ENCODE assay signal across 26 mouse cellular contexts in genomic region chr4:80917812-80918211, GRCm38 (mm10). TPM values are rescaled to one million over a fixed set of nuclear protein-coding genes. Genes with fewer than 3 reads are reported as not detected.
DNase-seq lines count a peak whose midpoint lies in the region; ATAC-seq and TF ChIP-seq lines count a peak whose summit lies in the region.
"Had no signal": no experiment of that assay in that cellular context is flagged by ENCODE, and none has a peak within 500 bp of the region (broad histone marks: within the 10 kb centered on the region; RNA-seq: fewer than 3 reads in every experiment).

No protein-coding gene starts in this region.

- H3K4me3 ChIP-seq in liver, adult 2 months (ENCODE audit: insufficient read depth, low read depth, low read length), result no peak overlapping the region
- H3K4me3 ChIP-seq in liver, embryonic 11.5 days (ENCODE audit: low read depth, low read length), result no peak overlapping the region
- no peak overlapping the region for H3K4me3 ChIP-seq in C2C12 (ENCODE audit: insufficient read depth, poor library complexity, severe bottlenecking)
- no peak overlapping the region for H3K4me3 ChIP-seq in cortical plate, adult 2 months (ENCODE audit: insufficient read depth, low read length)
- no peak overlapping the region for H3K4me3 ChIP-seq in olfactory bulb, adult 2 months (ENCODE audit: insufficient read depth, low read depth, low read length)
- H3K4me3 ChIP-seq: forebrain, embryonic 13.5 days; heart, embryonic 12.5 days; heart, embryonic 15.5 days; hindbrain, embryonic 10.5 days; hindbrain, embryonic 13.5 days had no signal

- H3K9me3 ChIP-seq in liver, embryonic 11.5 days (ENCODE audit: control insufficient read depth, low read length), result no peaks in the 10 kb centered on the region
- H3K9me3 ChIP-seq: forebrain, embryonic 13.5 days; heart, embryonic 12.5 days; heart, embryonic 15.5 days; hindbrain, embryonic 10.5 days; hindbrain, embryonic 13.5 days had no signal

- H3K27ac ChIP-seq in liver, adult 2 months (replicated peaks; ENCODE audit: insufficient read depth, low read depth, low read length), result peak overlapping the region; percentile 40; the same call in 1 of the 2 replicates
- no peak overlapping the region for H3K27ac ChIP-seq in liver, embryonic 11.5 days (ENCODE audit: low read depth, low read length)
- peak overlapping the region; percentile 77; the same call in 1 of the 2 replicates for H3K27ac ChIP-seq in cortical plate, adult 2 months (ENCODE audit: insufficient read depth, low read length)
- 0 out of 2 replicates have a peak overlapping the region, but pooled peaks have one; percentile 51 for H3K27ac ChIP-seq in olfactory bulb, adult 2 months (ENCODE audit: insufficient read depth, low read depth, low read length)
- H3K27ac ChIP-seq: forebrain, embryonic 13.5 days; heart, embryonic 15.5 days; hindbrain, embryonic 10.5 days; hindbrain, embryonic 13.5 days had no signal

- DNase-seq in liver, adult 2 months (ENCODE audit: extremely low read depth, low read depth, low spot score), result no peak
- no peak for DNase-seq in liver, embryonic 11.5 days (ENCODE audit: low spot score)
- DNase-seq in thymus, postnatal 10 days (ENCODE audit: low spot score in 2 of 2), result no peak
- DNase-seq in adrenal gland, postnatal 14 days, result no peak
- DNase-seq: adrenal gland, postnatal 10 days; cerebellum, adult 11-12 months; cerebellum, adult 8-10 months; cerebellum, postnatal 10 days; cerebellum, postnatal 36 days; gastrocnemius, postnatal 25 days; heart, postnatal 10 days; heart, postnatal 36 days had no signal

- H3K79me3 ChIP-seq in C2C12 (ENCODE audit: low read depth), result peaks cover 84% of the 10 kb centered on the region

- peaks cover 25% of the 10 kb centered on the region for H3K79me2 ChIP-seq in liver, adult 2 months (ENCODE audit: control insufficient read depth, insufficient read depth, low read length)
- H3K79me2 ChIP-seq in C2C12 (ENCODE audit: control insufficient read depth, insufficient read depth), result peaks cover 99% of the 10 kb centered on the region

- WGBS in liver, adult 2 months, result 78% methylated on average over 3 of the region's 3 CpGs
- WGBS in liver, embryonic 11.5 days, result 75% methylated on average over 3 of the region's 3 CpGs
- 78% methylated on average over 3 of the region's 3 CpGs for WGBS in olfactory bulb, adult 2 months

- no peak overlapping the region for H3K9ac ChIP-seq in liver, adult 2 months (ENCODE audit: low read depth, low read length)
- H3K9ac ChIP-seq in liver, embryonic 11.5 days (ENCODE audit: low read depth, low read length), result no peak overlapping the region
- H3K9ac ChIP-seq: forebrain, embryonic 13.5 days; heart, embryonic 12.5 days; heart, embryonic 15.5 days; hindbrain, embryonic 13.5 days had no signal

- TF ChIP-seq POLR2A in liver, adult 2 months (IDR thresholded peaks at IDR 0.05; ENCODE audit: extremely low read depth, insufficient read depth, low read length), result no peak
- TF ChIP-seq POLR2A in cortical plate, adult 2 months (IDR thresholded peaks at IDR 0.05; ENCODE audit: extremely low read depth, insufficient read depth, low read length), result no peak
- TF ChIP-seq POLR2A in olfactory bulb, adult 2 months (IDR thresholded peaks at IDR 0.05; ENCODE audit: insufficient read depth, low read depth, low read length), result no peak

- H3K4me1 ChIP-seq in liver, adult 2 months (ENCODE audit: control insufficient read depth, insufficient read depth, low read length), result peaks cover 44% of the 10 kb centered on the region
- H3K4me1 ChIP-seq in liver, embryonic 11.5 days (replicated peaks; ENCODE audit: control insufficient read depth, insufficient read depth, low read length), result no peaks in the 10 kb centered on the region
- H3K4me1 ChIP-seq in cortical plate, adult 2 months (ENCODE audit: control insufficient read depth, insufficient read depth, low read length), result peaks cover 10% of the 10 kb centered on the region; the same call in 1 of the 2 replicates
- peaks cover 2% of the 10 kb centered on the region; the same call in 1 of the 2 replicates for H3K4me1 ChIP-seq in olfactory bulb, adult 2 months (ENCODE audit: control insufficient read depth, insufficient read depth, low read length)
- H3K4me1 ChIP-seq: forebrain, embryonic 13.5 days; heart, embryonic 12.5 days; heart, embryonic 15.5 days; hindbrain, embryonic 10.5 days had no signal

- no peak for TF ChIP-seq CTCF in liver, adult 2 months (IDR thresholded peaks at IDR 0.05; ENCODE audit: low read depth, low read length)
- TF ChIP-seq CTCF in C2C12 (IDR thresholded peaks at IDR 0.05; ENCODE audit: control insufficient read depth, insufficient read depth, insufficient read length), result no peak
- TF ChIP-seq CTCF in cortical plate, adult 2 months (IDR thresholded peaks at IDR 0.05; ENCODE audit: extremely low read depth, insufficient read depth, low read length), result no peak
- TF ChIP-seq CTCF in olfactory bulb, adult 2 months (IDR thresholded peaks at IDR 0.05; ENCODE audit: insufficient read depth, low read depth, low read length), result no peak

- 0 out of 2 replicates have a peak, but pooled peaks cover 1% of the 10 kb centered on the region for H3K36me3 ChIP-seq in liver, adult 2 months (ENCODE audit: control insufficient read depth, insufficient read depth, low read length)
- no peaks in the 10 kb centered on the region for H3K36me3 ChIP-seq in liver, embryonic 11.5 days (ENCODE audit: control insufficient read depth, insufficient read depth, low read length)
- peaks cover 12% of the 10 kb centered on the region for H3K36me3 ChIP-seq in C2C12 (ENCODE audit: control insufficient read depth, insufficient read depth)
- H3K36me3 ChIP-seq: G1E; heart, embryonic 12.5 days; heart, embryonic 15.5 days; hindbrain, embryonic 10.5 days; hindbrain, embryonic 13.5 days had no signal

- ATAC-seq in liver, embryonic 11.5 days (replicated peaks; ENCODE audit: low FRiP score), result no peak
- ATAC-seq: forebrain, embryonic 13.5 days; forebrain, embryonic 16.5 days; hindbrain, embryonic 16.5 days; inflammation-experienced regulatory T-cells, adult 6 months; Patski had no signal

- H3K4me2 ChIP-seq in liver, embryonic 11.5 days, result no peak overlapping the region
- H3K4me2 ChIP-seq: forebrain, embryonic 13.5 days; heart, embryonic 12.5 days; heart, embryonic 15.5 days; hindbrain, embryonic 13.5 days had no signal

- no peak overlapping the region for H3ac ChIP-seq in C2C12 (ENCODE audit: control insufficient read depth, insufficient read length, low read depth)

- H3K27me3 ChIP-seq in liver, adult 2 months (ENCODE audit: control insufficient read depth, insufficient read depth, low read length), result no peaks in the 10 kb centered on the region
- no peaks in the 10 kb centered on the region for H3K27me3 ChIP-seq in liver, embryonic 11.5 days (replicated peaks; ENCODE audit: control insufficient read depth, insufficient read depth, low read length)
- no peaks in the 10 kb centered on the region for H3K27me3 ChIP-seq in C2C12 (ENCODE audit: control insufficient read depth, insufficient read depth, insufficient read length)
- H3K27me3 ChIP-seq: CH12.LX; forebrain, embryonic 13.5 days; heart, embryonic 12.5 days; heart, embryonic 15.5 days; hindbrain, embryonic 13.5 days; Patski had no signal

TF ChIP-seq in C2C12, 6 proteins besides CTCF, POLR2A, EP300 and RAD21:
- TF ChIP-seq MYOD1 (IDR thresholded peaks at IDR 0.05; ENCODE audit: control insufficient read depth, insufficient read length, low read depth) (no peak), CEBPB (IDR thresholded peaks at IDR 0.05; ENCODE audit: low read depth) (peak; percentile 65), MAX (IDR thresholded peaks at IDR 0.05) (no peak)

RNA-seq across cellular contexts. Expression of gene Lurap1l, which starts 7.4 kb away (rescaled TPM):
- 43.5 and 43.8 TPM in 2 replicates for total RNA-seq in liver, adult 2 months (2014; rRNA removed)
- polyA plus RNA-seq in liver, adult 2 months (2012; rRNA removed), result 15.0 and 15.3 TPM in 2 replicates
- 3.8 and 3.9 TPM in 2 replicates for polyA plus RNA-seq in liver, embryonic 11.5 days (2014; fragmentation: Nextera tagmentation; extraction: Ambion mirVana)
- polyA plus RNA-seq in C2C12 (2012; fragmentation: generic; extraction: Trizol), result 42.9 TPM
- 8.8 and 9.8 TPM in 2 replicates for polyA plus RNA-seq in cortical plate, adult 2 months (2012; rRNA removed)
- not detected in 2 replicates for polyA plus RNA-seq in olfactory bulb, adult 2 months (2012; ENCODE audit: insufficient read depth, insufficient read length, low replicate concordance, missing spikeins)
- 6.9 and 8.2 TPM in 2 replicates for total RNA-seq in adrenal gland, postnatal 14 days (2021)
- total RNA-seq: CH12.LX had no signal
- polyA plus RNA-seq: G1E; inflammation-experienced regulatory T-cells, adult 6 months had no signal
